Mouse (Mus musculus): Measurements from ENCODE around the gene Mecom.
"Not testable (repeated sequence)": the region's sequence is repeated elsewhere in the genome, so short reads cannot be mapped to it uniquely, and the experiment has no call there.

Gene Mecom

DNA sequence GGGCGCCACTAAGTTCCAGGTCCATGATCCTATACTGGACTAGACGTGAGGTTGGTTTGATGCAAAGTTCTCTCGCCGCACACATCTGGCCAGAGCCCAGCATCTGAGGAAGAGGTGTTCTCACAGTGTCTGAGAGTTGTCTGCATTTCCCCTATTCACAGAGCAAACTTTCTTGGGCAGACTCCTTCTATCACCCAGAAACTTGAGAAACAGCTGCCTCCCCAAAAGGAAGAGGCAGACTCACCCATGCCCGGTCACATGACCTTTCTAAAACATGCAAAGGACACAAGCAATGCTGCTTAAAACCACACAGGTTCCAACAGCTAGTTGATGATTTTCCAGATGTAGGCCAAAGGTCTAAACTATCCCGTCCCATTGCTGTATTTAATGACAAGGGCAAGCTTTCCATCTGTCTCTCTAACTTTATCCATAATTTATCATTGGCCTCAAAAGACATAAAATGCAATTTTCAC lies 101.8 kb downstream of the Mecom start:
- DNase-seq (ENCODE audit: low read depth, low spot score) = no peak

DNA sequence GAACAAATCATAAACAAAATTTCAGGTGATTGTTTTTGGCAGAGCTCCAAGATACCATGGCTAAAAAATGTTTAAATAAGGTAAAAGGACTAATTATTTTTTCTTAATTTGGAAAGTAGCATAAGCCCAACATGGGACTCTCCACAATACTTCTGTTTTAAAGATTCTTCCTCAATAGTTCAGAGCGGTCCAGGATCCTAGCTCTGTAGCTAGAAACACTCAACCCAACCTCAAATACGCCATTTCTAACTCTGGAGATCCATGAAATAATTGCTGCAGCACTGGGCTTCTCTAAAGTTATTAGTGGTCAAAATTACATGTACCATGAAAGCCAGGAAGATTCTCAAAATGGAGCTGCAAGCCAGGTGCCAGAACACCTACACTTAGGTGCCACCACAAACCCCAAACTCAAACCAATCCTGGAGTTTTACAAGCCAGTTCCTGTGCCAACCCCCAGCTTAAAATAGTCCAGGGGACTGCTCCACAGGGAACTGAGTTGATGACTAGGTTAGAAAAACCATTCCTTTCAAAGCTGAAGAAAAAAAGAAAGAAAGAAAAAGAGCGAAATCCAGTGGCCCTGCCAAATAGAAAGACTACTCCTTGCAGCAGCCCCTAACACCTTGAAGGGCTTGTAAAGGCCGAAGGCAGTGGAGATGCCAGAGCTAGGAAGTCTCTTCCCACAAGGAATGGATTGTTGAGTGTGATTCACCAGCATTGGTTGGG lies 102.4 kb downstream of the Mecom start:
- DNase-seq (ENCODE audit: low read depth, low spot score) = no peak

DNA sequence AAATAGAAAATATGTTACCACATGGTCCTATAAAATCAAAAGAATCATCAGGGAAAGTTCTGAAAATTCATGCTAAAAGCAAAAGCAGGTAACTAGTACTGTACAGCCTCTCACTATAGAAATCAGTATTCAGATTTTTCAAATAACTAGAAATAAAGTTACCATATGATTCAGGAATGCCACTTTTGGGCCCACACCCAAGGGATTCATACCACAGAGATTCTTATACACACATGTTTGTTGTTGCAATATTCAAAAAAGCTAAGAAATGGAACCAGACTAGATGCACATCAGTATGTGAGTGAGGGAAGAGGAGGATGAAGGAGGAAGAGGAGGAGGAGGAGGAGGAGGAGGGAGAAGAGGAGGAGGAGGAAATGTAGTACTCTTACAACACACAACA lies 106.2 kb downstream of the Mecom start:
- no peak for DNase-seq (ENCODE audit: low read depth, low spot score)

DNA sequence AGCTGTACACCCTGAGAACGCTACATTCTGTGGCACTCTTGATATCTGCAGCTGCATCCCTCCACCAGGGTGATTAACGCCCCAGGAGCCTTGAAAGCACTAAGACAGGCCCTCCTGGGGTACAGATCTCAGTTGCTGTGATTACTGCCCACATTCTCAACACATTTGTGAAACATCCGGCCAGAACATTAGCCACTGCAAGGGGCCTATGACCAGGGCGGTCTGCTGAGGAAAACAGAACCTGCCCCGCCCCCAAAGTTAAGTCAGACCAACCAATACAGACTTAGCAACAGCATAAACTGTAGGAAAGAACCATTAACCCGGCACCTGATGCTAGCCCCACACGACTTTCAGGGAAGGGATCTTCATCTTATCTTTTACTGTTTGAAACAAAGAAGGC lies 109.8 kb downstream of the Mecom start:
- no peak for DNase-seq (ENCODE audit: low read depth, low spot score)

DNA sequence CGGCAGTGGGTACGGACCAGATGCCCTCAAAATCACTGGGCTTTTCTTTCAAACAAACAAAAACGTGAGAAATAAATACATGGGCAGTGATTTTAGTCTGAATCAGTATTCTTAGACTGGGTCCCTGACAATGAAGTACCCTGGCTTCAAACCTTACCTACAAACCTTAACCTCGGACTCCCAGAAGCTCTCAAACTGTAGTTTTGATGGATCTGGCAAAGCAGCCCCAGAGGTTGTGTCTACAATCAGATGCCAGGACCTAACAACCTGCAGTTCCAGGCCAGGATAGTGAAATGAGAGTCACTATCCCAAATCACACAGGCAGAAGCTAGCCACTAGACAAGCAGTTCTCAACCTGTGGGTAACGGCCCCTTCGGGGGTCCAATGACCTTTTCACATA lies 111.2 kb downstream of the Mecom start:
- DNase-seq (ENCODE audit: low read depth, low spot score) = no peak

DNA sequence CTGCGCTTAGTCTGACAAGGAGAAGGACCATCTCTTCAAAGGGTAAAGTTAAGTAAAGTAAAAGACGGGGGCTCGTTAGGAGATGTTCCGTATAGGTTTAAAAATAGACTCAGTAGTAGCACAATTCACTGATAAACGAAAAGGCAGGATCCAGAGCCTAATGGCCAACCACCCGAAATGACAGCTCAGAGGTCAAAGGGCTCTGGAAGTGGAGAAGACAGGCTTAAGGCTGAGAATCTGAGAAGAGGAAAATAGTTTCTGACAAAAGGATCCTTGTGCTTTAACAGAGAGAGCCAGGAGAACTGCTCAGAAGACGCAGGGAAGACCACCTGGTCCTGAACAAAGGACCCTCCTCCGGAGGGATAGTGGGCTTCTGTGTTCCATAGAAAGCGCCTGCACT lies 111.7 kb downstream of the Mecom start:
- no peak for DNase-seq (ENCODE audit: low read depth, low spot score)

DNA sequence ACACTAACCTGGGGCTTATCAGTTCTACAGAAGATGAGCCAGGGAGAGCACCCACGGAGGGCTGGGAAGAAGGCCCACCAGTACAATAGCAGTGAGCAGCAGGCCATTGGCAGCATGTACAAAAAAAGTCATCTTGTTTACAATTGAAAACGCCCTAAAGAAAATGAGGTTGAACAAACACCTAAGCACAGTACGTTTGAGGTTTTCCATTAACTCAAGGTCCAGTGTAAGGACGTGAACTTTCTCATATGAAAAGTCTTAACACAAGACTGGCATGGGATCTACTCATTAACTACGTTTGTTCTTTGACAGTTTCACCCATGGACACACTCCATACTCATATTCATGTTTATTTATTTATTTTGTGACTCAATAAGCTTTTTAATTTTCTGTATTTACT lies 118.9 kb downstream of the Mecom start:
- DNase-seq (ENCODE audit: low read depth, low spot score) = no peak

DNA sequence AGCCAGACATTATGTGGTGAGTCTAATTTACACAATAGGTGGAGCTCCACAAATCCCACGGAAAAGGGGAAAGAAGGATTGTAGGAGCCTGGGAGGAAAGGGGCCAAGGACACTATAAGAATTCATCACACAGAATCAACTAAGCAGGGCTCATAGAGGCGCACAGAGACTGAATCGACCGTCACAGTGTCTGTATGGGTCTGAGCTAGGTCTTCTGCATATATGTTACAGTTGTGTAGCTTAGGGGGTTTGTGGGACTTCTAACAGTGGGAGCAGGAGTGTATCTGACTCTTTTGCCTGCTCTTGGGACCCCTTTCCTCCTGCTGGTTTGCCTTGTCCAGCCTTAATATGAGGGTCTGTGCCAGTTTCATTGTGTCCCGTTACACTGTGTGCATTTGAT lies 123.8 kb downstream of the Mecom start:
- no peak for DNase-seq (ENCODE audit: low read depth, low spot score)

DNA sequence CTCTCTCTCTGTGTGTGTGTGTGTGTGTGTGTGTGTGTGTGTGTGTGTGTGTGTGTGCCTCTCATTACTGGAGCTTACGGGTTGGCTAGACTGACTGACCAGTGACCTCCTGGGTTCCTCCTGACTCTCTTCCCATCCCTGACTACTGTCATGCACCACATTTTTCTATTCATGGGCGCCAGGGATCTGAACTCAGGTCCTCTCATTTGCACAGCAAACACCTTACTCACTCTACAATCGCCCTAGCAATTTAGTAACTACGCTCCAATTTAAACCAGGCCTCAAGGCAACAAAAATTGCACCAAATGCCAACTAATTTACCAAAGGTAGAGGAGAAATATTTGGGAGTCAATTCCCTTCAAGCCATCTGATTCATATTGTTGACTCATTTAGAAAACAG lies 125.9 kb downstream of the Mecom start:
- not testable (repeated sequence) for DNase-seq (ENCODE audit: low read depth, low spot score)

DNA sequence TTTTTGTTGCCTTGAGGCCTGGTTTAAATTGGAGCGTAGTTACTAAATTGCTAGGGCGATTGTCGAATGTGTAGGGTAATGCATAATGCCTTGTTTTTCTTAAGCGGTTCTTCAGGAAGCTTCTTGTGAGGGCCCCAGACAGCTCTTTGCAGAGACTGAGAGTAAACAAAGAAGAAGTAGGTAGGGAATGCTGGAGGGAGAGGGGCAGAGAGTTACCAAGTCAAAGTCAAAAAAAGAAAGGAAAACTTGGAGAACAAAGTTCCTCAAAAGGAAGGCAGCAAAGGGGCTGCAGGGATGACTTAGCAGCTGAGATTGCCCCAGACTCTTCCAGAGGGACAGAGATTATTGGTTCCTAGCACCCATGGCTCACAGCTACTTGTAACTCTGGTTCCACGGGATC lies 126.9 kb downstream of the Mecom start:
- DNase-seq (ENCODE audit: low read depth, low spot score) = no peak

DNA sequence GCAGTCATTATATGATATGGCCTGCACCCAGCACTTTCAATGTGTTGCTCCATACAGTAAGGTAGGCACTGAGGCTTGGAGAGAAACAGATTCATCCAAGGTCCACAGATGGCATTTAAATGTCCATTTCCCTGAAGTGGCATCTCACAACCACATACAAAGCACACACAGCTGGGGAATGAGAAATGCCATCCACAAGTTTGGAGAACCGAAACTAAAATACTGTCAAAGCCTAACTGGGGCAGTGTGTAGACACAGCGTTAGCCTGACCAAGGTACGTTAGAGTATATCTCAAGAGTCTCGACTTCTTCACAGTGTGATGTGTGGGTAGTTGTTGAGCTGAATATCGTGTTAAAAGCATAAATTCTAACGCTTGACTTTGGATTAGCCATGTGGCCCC lies 133.6 kb downstream of the Mecom start:
- DNase-seq (ENCODE audit: low read depth, low spot score) = no peak

DNA sequence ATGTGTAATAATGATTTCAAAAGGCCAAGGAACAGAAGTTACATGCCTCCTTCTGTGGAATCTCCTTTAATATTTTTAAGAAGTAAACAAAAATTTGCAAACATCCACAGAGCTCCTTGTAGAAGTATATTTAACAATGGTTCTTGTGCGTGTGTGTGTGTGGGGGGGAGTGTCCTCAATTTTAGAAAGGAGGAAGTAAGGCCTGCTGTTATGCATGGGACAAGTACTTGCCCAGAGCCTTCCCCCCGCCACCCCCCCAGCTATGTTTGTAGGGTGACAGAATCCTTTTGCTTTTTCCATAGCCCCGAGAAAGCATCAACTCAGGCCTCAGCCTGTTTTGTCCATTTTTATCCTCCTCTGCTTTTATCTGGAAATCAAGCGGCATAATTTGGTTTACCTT lies 137.0 kb downstream of the Mecom start:
- no peak for DNase-seq (ENCODE audit: low read depth, low spot score)

DNA sequence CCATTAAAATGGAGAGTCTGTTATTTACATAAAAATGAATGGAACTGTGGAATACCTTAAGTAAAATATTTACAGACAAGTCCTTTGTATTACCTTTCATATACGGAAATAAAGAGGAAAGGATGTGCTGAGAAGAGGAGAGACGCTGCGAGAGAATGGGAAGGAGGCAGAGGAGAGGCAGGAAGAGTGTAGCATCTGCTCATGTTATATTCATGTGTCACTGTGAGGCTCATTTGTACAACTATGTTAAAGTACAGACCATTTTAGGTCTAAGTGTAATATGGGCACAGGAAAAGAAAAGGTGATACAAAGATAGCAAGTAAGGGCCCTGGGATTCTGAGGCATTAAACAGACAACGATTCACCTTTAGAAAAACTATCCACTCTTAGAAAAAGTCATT lies 143.0 kb downstream of the Mecom start:
- no peak for DNase-seq (ENCODE audit: low read depth, low spot score)

DNA sequence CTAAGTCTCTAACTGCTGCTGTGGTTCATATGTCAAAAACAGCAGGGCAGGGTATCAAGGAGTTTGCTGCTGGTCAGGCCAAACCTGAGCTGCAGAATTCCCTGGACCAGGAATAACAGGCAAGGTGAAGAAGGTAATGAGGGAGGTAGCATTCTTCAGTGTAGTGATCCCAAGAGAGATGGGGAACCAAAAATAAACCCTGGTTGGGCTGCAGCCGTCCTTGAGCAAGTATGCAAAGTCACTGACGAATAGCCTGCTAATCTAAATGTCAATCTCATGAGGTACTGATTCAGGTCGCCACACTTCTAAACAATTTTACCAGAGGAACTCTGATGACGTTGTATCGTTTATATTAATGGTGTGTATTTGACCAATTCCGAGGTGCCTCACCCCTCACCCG lies 148.9 kb downstream of the Mecom start:
- DNase-seq (ENCODE audit: low read depth, low spot score) = no peak

DNA sequence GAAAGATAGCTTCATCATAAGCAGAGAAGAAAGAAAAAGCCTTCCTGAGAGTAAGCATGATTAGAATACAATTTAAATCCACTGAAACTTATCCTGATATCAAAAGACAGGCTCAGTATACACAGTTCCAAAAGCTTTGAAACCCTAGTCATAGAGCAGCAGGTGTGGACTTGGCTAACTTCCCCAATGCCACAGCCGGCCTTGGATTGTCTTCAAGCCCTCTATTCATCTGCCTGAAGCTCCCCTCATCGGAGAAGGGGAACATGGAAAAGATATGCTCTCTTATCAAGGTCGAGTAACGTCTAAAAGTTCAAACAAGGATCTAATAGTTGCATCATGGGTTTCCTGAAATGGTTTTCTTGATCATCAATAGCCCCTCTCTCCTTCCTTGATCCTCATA lies 152.9 kb downstream of the Mecom start:
- DNase-seq (ENCODE audit: low read depth, low spot score) = no peak

DNA sequence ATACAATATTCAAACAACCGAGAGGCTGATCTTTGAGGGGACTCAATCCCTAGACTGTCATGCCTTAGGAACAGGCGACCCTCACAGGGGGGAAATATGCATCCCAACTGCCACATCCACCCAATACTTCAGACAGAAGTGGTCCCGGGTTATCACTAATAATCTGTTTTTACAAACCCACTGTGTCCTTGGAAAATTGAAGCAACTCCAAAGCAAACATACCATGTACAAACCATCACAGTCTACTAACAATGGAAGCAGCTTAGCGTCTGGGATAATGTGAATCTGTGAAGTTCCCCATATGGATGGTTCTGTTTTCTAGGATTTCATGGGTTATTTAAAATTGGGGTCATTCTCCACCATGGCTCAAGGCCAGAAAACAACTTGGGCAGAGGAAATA lies 155.1 kb downstream of the Mecom start:
- no peak for DNase-seq (ENCODE audit: low read depth, low spot score)

DNA sequence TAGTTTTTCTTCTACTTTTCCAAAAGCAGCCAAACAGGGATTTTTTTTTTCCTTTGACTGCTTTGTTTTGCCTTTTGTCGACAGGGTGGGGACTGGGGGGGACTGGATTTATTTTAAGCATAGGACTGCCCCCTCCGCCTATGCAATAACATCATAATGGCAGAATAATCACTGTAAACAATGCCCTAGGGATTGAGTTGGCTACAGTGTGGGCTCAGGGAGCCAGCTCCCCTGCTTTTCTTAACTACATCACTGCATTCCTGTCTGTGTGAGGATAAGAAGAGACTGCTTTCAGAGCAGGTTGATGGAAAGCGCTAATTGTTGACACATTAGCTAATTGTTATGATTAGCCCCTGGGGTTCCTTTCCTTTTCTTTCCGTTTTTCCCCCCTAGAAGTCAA lies 155.6 kb downstream of the Mecom start:
- DNase-seq (ENCODE audit: low read depth, low spot score) = no peak

DNA sequence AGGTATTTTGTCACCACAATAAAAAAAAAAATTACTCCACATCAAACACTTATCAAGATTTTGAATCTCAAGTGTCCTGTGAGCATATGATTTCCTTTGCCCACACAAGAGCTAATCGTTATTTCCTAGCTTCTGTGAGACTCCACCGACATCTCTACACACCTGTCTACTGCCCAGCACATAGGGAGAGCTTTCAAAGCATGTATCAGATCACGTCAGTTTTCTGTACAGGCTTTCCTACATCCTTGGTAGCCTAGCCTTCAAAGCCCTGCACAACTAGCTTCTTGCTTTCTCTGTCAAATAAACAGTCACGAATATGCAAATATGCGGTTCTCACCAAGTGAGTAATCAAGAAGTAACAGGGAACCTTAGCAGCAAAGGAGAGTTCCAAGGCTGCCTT lies 157.5 kb downstream of the Mecom start:
- DNase-seq (ENCODE audit: low read depth, low spot score) = no peak

DNA sequence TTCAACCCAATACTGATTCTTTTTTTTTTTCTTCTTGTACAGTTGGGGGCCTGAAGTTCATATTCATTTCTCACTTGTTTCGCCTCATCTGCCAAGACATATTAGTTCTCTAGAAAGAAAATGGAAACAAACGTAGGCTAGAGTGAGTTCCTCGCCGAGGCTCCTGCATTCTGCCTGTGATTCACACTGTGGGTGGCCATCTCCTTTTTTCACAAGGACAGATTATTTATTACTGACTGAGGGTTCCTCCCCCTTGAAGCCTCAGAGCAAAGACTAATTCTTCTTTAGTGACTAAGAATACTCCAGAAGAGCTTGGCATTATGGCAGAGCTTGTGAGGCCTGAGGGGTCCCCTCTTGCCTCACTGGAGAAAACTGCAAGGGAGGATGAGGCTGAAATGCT lies 167.5 kb downstream of the Mecom start:
- no peak for DNase-seq (ENCODE audit: low read depth, low spot score)

DNA sequence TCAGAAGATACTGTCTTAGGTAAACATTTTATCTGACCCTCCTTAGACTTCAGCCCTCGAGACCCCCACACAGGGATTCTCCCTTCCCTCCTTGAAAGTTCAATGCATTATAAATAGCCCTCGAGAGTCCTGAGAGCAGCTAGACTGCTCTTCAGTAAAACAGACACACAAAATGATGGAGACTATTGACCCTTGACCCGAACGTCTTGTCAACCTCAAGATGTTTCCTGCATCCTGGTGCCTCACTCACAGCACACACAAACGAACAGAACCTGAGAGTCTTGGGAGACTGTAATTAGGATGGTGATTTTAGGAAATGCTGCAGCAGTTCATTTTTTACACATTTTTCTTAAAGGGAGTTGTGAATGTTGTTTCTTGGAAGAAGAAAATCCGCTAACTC lies 168.5 kb downstream of the Mecom start:
- no peak for DNase-seq (ENCODE audit: low read depth, low spot score)

DNA sequence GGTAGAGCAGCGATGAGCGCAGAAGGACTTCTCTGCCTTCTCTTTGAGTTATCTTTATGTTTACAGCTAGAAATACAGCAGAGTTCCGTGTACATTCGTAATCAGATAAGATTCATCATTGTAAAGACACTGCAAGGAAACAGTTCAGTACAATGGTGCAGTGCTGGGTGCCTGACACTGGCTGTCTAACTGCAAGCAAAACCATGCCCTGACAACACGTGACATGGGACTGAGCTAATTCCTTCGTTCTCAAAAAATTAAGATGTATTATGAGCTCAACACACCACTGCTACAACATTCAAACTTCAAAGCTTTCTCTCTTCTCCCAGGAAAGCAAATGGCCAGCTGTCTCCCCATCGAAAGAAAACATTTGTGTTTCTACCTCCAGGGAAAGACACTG lies 176.3 kb downstream of the Mecom start:
- DNase-seq (ENCODE audit: low read depth, low spot score) = no peak

DNA sequence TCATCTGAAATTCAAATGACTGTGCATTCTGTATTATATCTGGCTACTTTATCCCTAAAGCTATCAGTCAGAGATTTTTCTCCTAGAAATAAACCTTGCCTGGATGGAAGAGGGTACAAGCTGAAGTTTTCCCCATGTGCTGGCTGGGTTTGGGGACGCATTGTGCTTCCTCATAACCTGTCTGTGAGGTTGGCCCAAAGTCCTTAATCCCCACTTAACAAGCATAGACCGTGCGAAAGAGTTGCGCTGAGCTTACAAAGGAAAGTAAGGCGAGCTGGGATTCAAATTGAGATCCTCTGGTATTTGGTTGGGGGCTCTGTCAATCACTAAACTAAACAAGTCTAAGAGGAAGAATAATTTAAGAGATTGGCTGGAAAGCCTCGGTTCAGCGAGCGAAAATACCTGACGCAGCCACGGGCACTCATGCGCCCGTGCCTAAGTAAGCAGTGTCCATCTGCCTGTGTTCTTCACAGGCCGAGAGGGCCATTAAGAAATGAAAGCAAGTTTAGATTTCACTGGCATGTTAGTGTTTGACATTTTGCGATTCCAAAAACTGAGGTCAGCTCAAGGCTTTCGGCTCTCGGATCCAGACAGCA lies 176.8 kb downstream of the Mecom start:
- DNase-seq (ENCODE audit: low read depth, low spot score) = no peak

DNA sequence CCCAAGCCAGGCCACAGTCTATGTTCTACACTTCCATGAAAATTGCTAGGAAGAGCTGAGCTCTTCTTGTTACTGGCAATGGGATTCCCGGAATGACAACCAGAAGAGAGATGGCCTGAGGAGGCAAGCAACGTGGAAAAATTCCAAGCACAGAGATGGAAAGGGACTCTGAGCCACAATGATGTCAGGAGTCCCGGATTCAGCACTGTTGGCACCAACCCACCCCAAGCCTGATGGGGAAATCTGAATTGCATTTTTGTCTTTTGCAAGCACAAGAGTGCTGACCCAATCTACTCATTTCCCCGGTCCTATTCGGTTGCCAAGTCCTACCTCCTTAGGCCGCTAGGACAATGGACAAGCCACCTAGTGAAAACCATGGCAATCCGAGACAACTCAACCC lies 181.2 kb downstream of the Mecom start:
- DNase-seq (ENCODE audit: low read depth, low spot score) = no peak

DNA sequence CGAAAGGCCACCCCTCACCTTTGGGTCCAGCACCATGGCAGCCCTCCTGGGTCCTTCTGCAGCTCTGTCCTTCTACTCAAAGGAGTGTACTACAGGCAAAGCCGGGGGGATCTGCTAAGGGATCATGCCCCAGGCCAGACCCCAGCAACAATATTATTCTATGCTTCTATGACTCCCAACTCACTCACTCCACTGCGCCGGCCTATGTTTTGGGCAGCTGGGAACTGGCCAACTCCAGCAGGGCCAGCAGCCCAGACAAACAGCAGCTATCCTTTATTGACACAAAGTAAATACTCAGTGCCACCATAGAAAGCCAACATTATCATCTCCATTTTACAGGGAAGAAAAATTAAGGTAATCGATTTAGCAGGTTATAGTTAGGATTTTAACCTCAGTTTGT lies 186.6 kb downstream of the Mecom start:
- no peak for DNase-seq (ENCODE audit: low read depth, low spot score)

All from retina, adult 2 months (tissue).